Mouse (Mus musculus) neural tube, embryonic 11.5 days (tissue): Measurements from ENCODE around the gene Hlx. TPM values are rescaled to one million over a fixed set of nuclear protein-coding genes. Genes with fewer than 3 reads are reported as not detected.

Source experiments
- ATAC-seq: fragments of 200-750 bp; cut with Nextera tagmentation; 2 replicates; pipeline ENCODE4 v1.8.0; 2017; ENCODE audit warnings: moderate number of reproducible peaks, mild to moderate bottlenecking, moderate TSS enrichment, moderate library complexity; ENCODE audit not compliant: insufficient read depth, low FRiP score, low TSS enrichment
- DNase-seq: peaks from one replicate; pipeline ENCODE4 v3.0.0-alpha.2; 2015; ENCODE audit warnings: low spot score
- H3K27ac ChIP-seq: fragments of 300-500 bp; sonication (generic); 2 replicates; pipeline ENCODE4 v1.5.1; 2014; ENCODE audit warnings: low read depth, mild to moderate bottlenecking, low read length
- H3K27me3 ChIP-seq: fragments of 300-500 bp; sonication (generic); 2 replicates; pipeline ENCODE4 v1.6.1; 2014; ENCODE audit warnings: mild to moderate bottlenecking, low read length, mixed read lengths; ENCODE audit not compliant: control insufficient read depth, insufficient read depth
- H3K36me3 ChIP-seq: fragments of 300-500 bp; sonication (generic); 2 replicates; pipeline ENCODE4 v1.6.1; 2014; ENCODE audit warnings: mild to moderate bottlenecking, low read length, moderate library complexity, mixed read lengths; ENCODE audit not compliant: control insufficient read depth, insufficient read depth
- H3K4me1 ChIP-seq: fragments of 300-500 bp; sonication (generic); 2 replicates; pipeline ENCODE4 v1.6.1; 2014; ENCODE audit warnings: low read length, mixed read lengths; ENCODE audit not compliant: control insufficient read depth, insufficient read depth
- H3K4me2 ChIP-seq: fragments of 300-500 bp; sonication (generic); 2 replicates; pipeline ENCODE4 v1.6.1; 2014; ENCODE audit warnings: low read depth, mild to moderate bottlenecking, moderate library complexity
- H3K4me3 ChIP-seq: fragments of 300-500 bp; sonication (generic); 2 replicates; pipeline ENCODE4 v1.5.1; 2014; ENCODE audit warnings: low read depth, low read length
- H3K9ac ChIP-seq: fragments of 300-500 bp; sonication (generic); 2 replicates; pipeline ENCODE4 v1.6.1; 2014; ENCODE audit warnings: mild to moderate bottlenecking, low read length
- H3K9me3 ChIP-seq: fragments of 300-500 bp; sonication (generic); 2 replicates; pipeline ENCODE4 v1.6.1; 2016; ENCODE audit warnings: low read length; ENCODE audit not compliant: control insufficient read depth
- WGBS: fragments of 180-500 bp; shearing (Covaris S2); extraction: QIAGEN DNeasy Blood & Tissue Kit; methylation state at CpG from one replicate; pipeline ENCODE4 v1.1.7; 2014; 5-methylcytosine and 5-hydroxymethylcytosine counted together
- polyA plus RNA-seq: library from polyadenylated mRNA; unstranded; fragments of >200 nt; fragmentation: Nextera tagmentation; extraction: Ambion mirVana; gene quantifications from 2 replicates; pipeline ENCODE4 v1.2.1, GENCODE M21; 2014

The Hlx gene
- polyA plus RNA-seq: 9.3 and 12.4 TPM in 2 replicates

GRCm38 (mm10) chr1:184732556-184733049 is at the start of gene Hlx:
Gene Hlx (minus strand): TSS chr1:184732619.
- Histone ChIP-seq H3K4me3 (peak within 1 kb of the TSS; percentile 53), H3K9me3 (no peaks in the 10 kb centered on the region), H3K4me2 (peak within 1 kb of the TSS; percentile 89), H3K4me1 (peaks cover 6% of the 10 kb centered on the region; the same call in 1 of the 2 replicates), H3K36me3 (no peaks in the 10 kb centered on the region), H3K27me3 (peaks cover 90% of the 10 kb centered on the region), H3K9ac (peak within 1 kb of the TSS; percentile 56), H3K27ac (peak within 1 kb of the TSS; percentile 31; the same call in 1 of the 2 replicates)
- peak; percentile 94 for ATAC-seq
- WGBS: 0% methylated on average over 32 of the region's 32 CpGs
- DNase-seq: peak; percentile 88

- Histone ChIP-seq H3K4me3 (no peak overlapping the region), H3K4me1 (no peaks in the 10 kb centered on the region), H3K4me2 (no peak overlapping the region), H3K36me3 (no peaks in the 10 kb centered on the region), H3K9ac (no peak overlapping the region), H3K27me3 (no peaks in the 10 kb centered on the region), H3K9me3 (no peaks in the 10 kb centered on the region), H3K27ac (no peak overlapping the region)
- no peak for DNase-seq
- no peak for ATAC-seq
- WGBS: 66% methylated on average over 14 of the region's 14 CpGs
Measured at GRCm38 (mm10) chr1:184782161-184782513, 49.7 kb upstream of the Hlx start.

DNA sequence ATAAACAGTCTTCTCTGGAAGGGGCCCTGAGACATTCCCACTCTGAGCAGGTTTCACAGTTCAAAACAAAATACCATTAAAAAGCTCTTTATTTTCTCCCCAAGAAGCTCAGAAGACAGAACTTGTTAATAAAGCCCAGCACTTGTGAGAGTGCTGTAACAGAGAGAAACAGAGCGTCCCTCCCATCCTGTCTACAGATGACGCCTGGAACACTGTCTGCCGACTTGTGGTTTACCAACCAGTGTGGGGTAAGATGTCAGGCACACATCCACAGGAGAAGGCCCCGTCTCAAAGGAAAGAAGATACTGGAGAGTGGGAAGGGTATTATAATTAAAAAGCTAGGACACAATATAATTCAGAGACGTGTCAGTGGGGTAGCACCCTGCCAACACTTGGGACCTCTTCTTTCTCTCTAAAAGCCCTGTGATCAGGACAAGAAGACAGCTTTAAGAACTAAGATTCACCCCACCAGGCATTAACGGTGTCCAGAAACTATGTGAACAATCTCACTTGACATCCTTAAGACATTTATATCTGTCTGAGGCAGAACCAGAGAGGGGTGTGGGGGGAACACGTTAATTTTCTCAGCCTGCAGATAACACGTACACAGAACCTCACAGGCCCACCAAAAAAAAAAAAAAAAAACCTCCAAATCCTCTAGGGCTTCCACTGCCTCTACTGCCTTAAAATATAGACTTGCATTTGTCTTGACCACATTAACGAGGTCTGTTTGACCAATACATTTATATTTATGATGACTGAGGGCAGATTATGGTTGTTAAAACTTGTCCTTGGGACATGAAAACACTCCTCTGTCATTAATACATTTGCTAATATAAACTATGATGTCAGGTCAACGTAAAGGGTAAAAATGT is 49.1 kb upstream of the Hlx start:
- Histone ChIP-seq H3K27ac (no peak overlapping the region), H3K9ac (no peak overlapping the region), H3K36me3 (no peaks in the 10 kb centered on the region), H3K27me3 (no peaks in the 10 kb centered on the region), H3K4me3 (no peak overlapping the region), H3K4me1 (no peaks in the 10 kb centered on the region), H3K4me2 (no peak overlapping the region), H3K9me3 (no peaks in the 10 kb centered on the region)
- DNase-seq (no peak), ATAC-seq (no peak)
- WGBS: 77% methylated on average over 10 of the region's 10 CpGs

DNA sequence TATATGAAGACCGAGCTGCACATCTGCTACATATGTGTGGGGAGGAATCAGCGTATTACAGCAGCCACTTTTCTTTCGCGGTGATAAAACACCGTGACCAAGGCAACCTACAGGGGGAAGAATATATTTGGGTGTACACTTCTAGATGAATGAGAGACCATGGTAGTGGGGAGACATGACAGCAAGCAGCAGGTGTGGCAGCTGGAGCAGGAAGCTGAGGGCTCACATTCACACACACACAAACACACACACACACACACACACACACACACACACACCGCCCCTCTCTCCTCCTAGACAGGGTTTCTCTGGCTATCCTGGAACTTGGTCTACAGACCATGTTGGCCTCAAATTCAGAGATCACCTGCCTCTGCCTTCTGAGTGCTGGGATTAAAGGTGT is 45.7 kb upstream of the Hlx start:
- no peak overlapping the region for H3K4me3 ChIP-seq
- H3K36me3 ChIP-seq: no peaks in the 10 kb centered on the region
- ATAC-seq (no peak), DNase-seq (no peak)
- H3K4me2 ChIP-seq: no peak overlapping the region
- no peaks in the 10 kb centered on the region for H3K27me3 ChIP-seq
- H3K9me3 ChIP-seq: no peaks in the 10 kb centered on the region
- 91% methylated on average over 6 of the region's 6 CpGs for WGBS
- H3K27ac ChIP-seq: no peak overlapping the region
- no peaks in the 10 kb centered on the region for H3K4me1 ChIP-seq
- H3K9ac ChIP-seq: no peak overlapping the region

DNA sequence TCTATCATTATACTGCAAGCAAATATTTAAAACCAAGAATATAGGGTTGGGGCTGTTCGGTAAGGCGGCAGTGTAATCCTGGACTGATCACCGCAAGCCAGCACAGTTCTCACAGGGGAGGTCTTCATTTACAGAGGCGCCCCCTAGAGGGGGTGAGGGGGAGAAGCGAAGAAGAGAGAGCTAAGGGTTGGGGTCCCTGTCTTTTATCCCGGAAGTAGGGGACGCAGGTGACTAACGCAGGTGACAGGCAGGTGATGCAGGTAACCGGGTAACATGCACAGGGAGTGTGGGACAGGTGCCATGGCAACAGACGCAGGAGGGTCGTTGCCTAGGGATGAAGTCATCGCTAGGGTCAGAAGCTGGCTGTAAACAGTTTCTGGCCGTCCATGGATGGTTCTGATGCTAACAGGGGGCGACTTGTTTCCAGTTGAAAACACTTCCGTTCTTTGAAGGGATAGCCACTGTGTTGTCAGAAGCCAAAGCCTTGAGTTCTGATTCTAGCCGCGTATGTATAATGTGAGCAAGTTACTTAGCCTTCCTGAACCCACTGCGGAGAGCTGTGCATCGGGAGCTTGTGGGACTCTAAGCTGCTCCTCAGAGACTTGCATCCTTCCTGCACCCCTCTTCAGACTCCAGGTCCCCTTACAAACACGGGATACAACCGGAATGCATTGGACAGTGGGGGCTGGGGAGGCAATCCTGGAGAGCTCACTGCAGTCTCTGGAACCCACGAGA is 44.8 kb upstream of the Hlx start:
- Histone ChIP-seq H3K27me3 (no peaks in the 10 kb centered on the region), H3K4me3 (no peak overlapping the region), H3K9ac (no peak overlapping the region), H3K36me3 (no peaks in the 10 kb centered on the region), H3K9me3 (no peaks in the 10 kb centered on the region), H3K27ac (no peak overlapping the region), H3K4me1 (no peaks in the 10 kb centered on the region), H3K4me2 (no peak overlapping the region)
- ATAC-seq (no peak), DNase-seq (no peak)
- 38% methylated on average over 22 of the region's 22 CpGs for WGBS

GRCm38 (mm10) chr1:184775289-184775688 is 42.9 kb upstream of the Hlx start:
- no peaks in the 10 kb centered on the region for H3K36me3 ChIP-seq
- H3K4me3 ChIP-seq: no peak overlapping the region
- no peak overlapping the region for H3K9ac ChIP-seq
- 58% methylated on average over 9 of the region's 9 CpGs for WGBS
- DNase-seq (no peak), ATAC-seq (no peak)
- H3K4me2 ChIP-seq: no peak overlapping the region
- H3K27ac ChIP-seq: no peak overlapping the region
- H3K4me1 ChIP-seq: no peaks in the 10 kb centered on the region
- no peaks in the 10 kb centered on the region for H3K9me3 ChIP-seq
- H3K27me3 ChIP-seq: no peaks in the 10 kb centered on the region

DNA sequence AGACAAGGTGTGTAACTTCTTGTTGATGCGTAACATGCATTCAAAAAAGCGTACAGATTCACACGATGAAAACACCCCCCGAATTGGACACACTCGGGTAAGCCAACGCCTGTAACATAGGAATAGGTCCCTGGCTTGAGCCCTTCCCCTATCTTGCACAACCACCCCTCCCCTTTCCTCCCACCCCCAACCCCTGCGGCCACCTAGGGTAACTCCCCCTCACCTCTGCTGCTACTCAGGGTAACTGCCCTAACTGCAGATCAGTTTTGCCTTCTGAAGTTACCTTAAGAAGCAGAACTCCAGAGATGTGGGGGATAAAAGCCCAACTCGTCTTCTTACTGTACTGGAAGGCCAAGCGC is 39.5 kb upstream of the Hlx start:
- no peak for ATAC-seq
- no peak overlapping the region for H3K4me2 ChIP-seq

GRCm38 (mm10) chr1:184771202-184771890 is 38.9 kb upstream of the Hlx start:
- H3K4me3 ChIP-seq: no peak overlapping the region
- 23% methylated on average over 18 of the region's 18 CpGs for WGBS
- ATAC-seq (0 out of 2 replicates have a peak, but pooled peaks have one; percentile 53), DNase-seq (peak; percentile 82)
- no peak overlapping the region for H3K27ac ChIP-seq
- no peaks in the 10 kb centered on the region for H3K9me3 ChIP-seq
- H3K4me1 ChIP-seq: no peaks in the 10 kb centered on the region
- H3K36me3 ChIP-seq: no peaks in the 10 kb centered on the region
- H3K4me2 ChIP-seq: no peak overlapping the region
- no peak overlapping the region for H3K9ac ChIP-seq
- no peaks in the 10 kb centered on the region for H3K27me3 ChIP-seq

More for the DNA sequence above, 39.5 kb upstream of the Hlx start:
- Histone ChIP-seq H3K9me3 (no peaks in the 10 kb centered on the region), H3K27ac (no peak overlapping the region), H3K4me1 (no peaks in the 10 kb centered on the region), H3K27me3 (no peaks in the 10 kb centered on the region), H3K4me3 (no peak overlapping the region), H3K9ac (no peak overlapping the region), H3K36me3 (no peaks in the 10 kb centered on the region)
- 13% methylated on average over 9 of the region's 9 CpGs for WGBS
- no peak for DNase-seq
